ENCODE assay signal across 8 mouse cellular contexts in genomic region chr8:122343758-122344157, GRCm38 (mm10). TPM values are rescaled to one million over a fixed set of nuclear protein-coding genes. Genes with fewer than 3 reads are reported as not detected.
DNase-seq lines count a peak whose midpoint lies in the region; ATAC-seq and TF ChIP-seq lines count a peak whose summit lies in the region.

No protein-coding gene starts in this region.

- intact Hi-C loops in gastrocnemius, adult 2 months (cut with DNase I) = no loop called here
- intact Hi-C loops in gastrocnemius, postnatal 36 days (cut with DNase I) = no loop called here

- no peak for TF ChIP-seq CTCF in gastrocnemius, adult 2 months (IDR thresholded peaks at IDR 0.05)
- TF ChIP-seq CTCF in intestine, postnatal 0 days (IDR thresholded peaks at IDR 0.05; ENCODE audit: low read depth) = no peak

- no peak for ATAC-seq in forebrain, embryonic 16.5 days
- ATAC-seq in intestine, postnatal 0 days = no peak
- no peak for ATAC-seq in megakaryocyte-erythroid progenitor cell, adult 5-6 weeks (replicated peaks; ENCODE audit: low FRiP score, low TSS enrichment, poor library complexity, severe bottlenecking)

- H3K27ac ChIP-seq in gastrocnemius, adult 2 months = no peak overlapping the region
- H3K27ac ChIP-seq in forebrain, embryonic 16.5 days (ENCODE audit: low read length) = no peak overlapping the region
- H3K27ac ChIP-seq in intestine, postnatal 0 days (ENCODE audit: low read depth, low read length) = no peak overlapping the region
- peak overlapping the region; percentile 50 for H3K27ac ChIP-seq in midbrain, embryonic 10.5 days (replicated peaks)

- H3K36me3 ChIP-seq in forebrain, embryonic 16.5 days (ENCODE audit: control insufficient read depth, insufficient read depth) = no peaks in the 10 kb centered on the region
- peaks cover 4% of the 10 kb centered on the region; the same call in 1 of the 2 replicates for H3K36me3 ChIP-seq in intestine, postnatal 0 days (ENCODE audit: control insufficient read depth, insufficient read depth)
- H3K36me3 ChIP-seq in midbrain, embryonic 10.5 days = no peaks in the 10 kb centered on the region

- H3K9me3 ChIP-seq in forebrain, embryonic 16.5 days (ENCODE audit: control insufficient read depth, low read length) = no peaks in the 10 kb centered on the region
- no peaks in the 10 kb centered on the region for H3K9me3 ChIP-seq in intestine, postnatal 0 days (ENCODE audit: control insufficient read depth)
- no peaks in the 10 kb centered on the region for H3K9me3 ChIP-seq in midbrain, embryonic 10.5 days (replicated peaks)

- 0% methylated on average over 14 of the region's 14 CpGs for WGBS in forebrain, embryonic 16.5 days
- WGBS in intestine, postnatal 0 days = under 1% methylated on average over 14 of the region's 14 CpGs
- WGBS in midbrain, embryonic 10.5 days = 0% methylated on average over 13 of the region's 14 CpGs

- peaks cover 24% of the 10 kb centered on the region for H3K4me1 ChIP-seq in forebrain, embryonic 16.5 days (replicated peaks; ENCODE audit: control insufficient read depth, insufficient read depth, low read length)
- H3K4me1 ChIP-seq in intestine, postnatal 0 days (replicated peaks; ENCODE audit: control insufficient read depth, insufficient read depth, low read length) = peaks cover 4% of the 10 kb centered on the region; the same call in 1 of the 2 replicates
- H3K4me1 ChIP-seq in midbrain, embryonic 10.5 days = peaks cover 27% of the 10 kb centered on the region

- peaks cover 26% of the 10 kb centered on the region for H3K27me3 ChIP-seq in forebrain, embryonic 16.5 days (replicated peaks; ENCODE audit: control insufficient read depth, insufficient read depth, low read length)
- H3K27me3 ChIP-seq in intestine, postnatal 0 days (replicated peaks; ENCODE audit: control insufficient read depth, insufficient read depth, low read length) = no peaks in the 10 kb centered on the region
- peaks cover 83% of the 10 kb centered on the region for H3K27me3 ChIP-seq in midbrain, embryonic 10.5 days (ENCODE audit: low read depth, poor library complexity, severe bottlenecking)

- DNase-seq in gastrocnemius, adult 2 months = peak; percentile 55
- DNase-seq in gastrocnemius, postnatal 36 days = no peak
- peak; percentile 21 for DNase-seq in T-cell, adult 2 months (ENCODE audit: low spot score)
- peak; percentile 28 for DNase-seq in midbrain, embryonic 10.5 days (ENCODE audit: low spot score)
- DNase-seq in adrenal gland, postnatal 4 days (ENCODE audit: low spot score in 2 of 2) = no peak

- H3K4me3 ChIP-seq in gastrocnemius, adult 2 months = peak overlapping the region; percentile 57
- no peak overlapping the region for H3K4me3 ChIP-seq in forebrain, embryonic 16.5 days (replicated peaks; ENCODE audit: low read length)
- peak overlapping the region; percentile 4; the same call in 1 of the 2 replicates for H3K4me3 ChIP-seq in intestine, postnatal 0 days (ENCODE audit: low read depth, low read length)
- H3K4me3 ChIP-seq in midbrain, embryonic 10.5 days = peak overlapping the region; percentile 49

- H3K9ac ChIP-seq in forebrain, embryonic 16.5 days (replicated peaks; ENCODE audit: low read depth, low read length) = no peak overlapping the region
- H3K9ac ChIP-seq in intestine, postnatal 0 days (ENCODE audit: low read depth, low read length) = no peak overlapping the region

- peak overlapping the region; percentile 24 for H3K4me2 ChIP-seq in forebrain, embryonic 16.5 days (ENCODE audit: low read length)
- H3K4me2 ChIP-seq in intestine, postnatal 0 days (replicated peaks; ENCODE audit: low read depth) = peak overlapping the region; percentile 52

RNA-seq across cellular contexts. Expression of gene Trhr2, which starts 16.8 kb away (rescaled TPM):
- not detected for total RNA-seq in gastrocnemius, adult 2 months (2021)
- total RNA-seq in gastrocnemius, postnatal 36 days (2021) = not detected
- polyA plus RNA-seq in forebrain, embryonic 16.5 days (2015; fragmentation: Nextera tagmentation; extraction: Ambion mirVana) = not detected in 2 replicates
- polyA plus RNA-seq in intestine, postnatal 0 days (2015; fragmentation: Nextera tagmentation; extraction: Ambion mirVana) = not detected in 2 replicates
- not detected in 2 replicates for polyA plus RNA-seq in midbrain, embryonic 10.5 days (2016; fragmentation: Nextera tagmentation; extraction: Ambion mirVana)
- not detected in 2 replicates for total RNA-seq in megakaryocyte-erythroid progenitor cell, adult 5-6 weeks (2014; fragmentation: Nextera tagmentation)
- total RNA-seq in megakaryocyte-erythroid progenitor cell, adult 5-6 weeks (2017) = not detected in 2 replicates
- not detected for total RNA-seq in adrenal gland, postnatal 4 days (2021)

RNA-seq across cellular contexts. Expression of gene Zc3h18, which starts 32.7 kb away (rescaled TPM):
- 10 to 100 TPM; 26.7 to 26.8 TPM for total RNA-seq in gastrocnemius, adult 2 months (2021)
- 10 to 100 TPM; 21.1 to 24.2 TPM for total RNA-seq in gastrocnemius, postnatal 36 days (2021)
- 44.7 and 47.5 TPM in 2 replicates for polyA plus RNA-seq in forebrain, embryonic 16.5 days (2015; fragmentation: Nextera tagmentation; extraction: Ambion mirVana)
- polyA plus RNA-seq in intestine, postnatal 0 days (2015; fragmentation: Nextera tagmentation; extraction: Ambion mirVana) = 24.0 and 26.1 TPM in 2 replicates
- polyA plus RNA-seq in midbrain, embryonic 10.5 days (2016; fragmentation: Nextera tagmentation; extraction: Ambion mirVana) = 75.7 and 79.4 TPM in 2 replicates
- total RNA-seq in megakaryocyte-erythroid progenitor cell, adult 5-6 weeks (2014; fragmentation: Nextera tagmentation) = 69.7 and 77.5 TPM in 2 replicates
- 81.4 and 93.2 TPM in 2 replicates for total RNA-seq in megakaryocyte-erythroid progenitor cell, adult 5-6 weeks (2017)
- 10 to 100 TPM; 48.9 to 52.0 TPM for total RNA-seq in adrenal gland, postnatal 4 days (2021)

Comparison
In these comparisons a context has a peak if more than half of its experiments do, and no peak if none do; other contexts are left out.
1. DNase-seq: peak in gastrocnemius, adult 2 months (single experiment), T-cell, adult 2 months (single experiment) and midbrain, embryonic 10.5 days (single experiment); none in gastrocnemius, postnatal 36 days (0 of 2) and adrenal gland, postnatal 4 days (0 of 2).